Mouse (Mus musculus) spleen, adult 2 months (tissue): ENCODE data around the gene Nxpe2.

Experiments
- CTCF ChIP-seq: fragments of 200-500 bp; IDR thresholded peaks from 2 replicates; pipeline ENCODE4 v1.5.1; 2011; ENCODE audit warnings: mild to moderate bottlenecking, inconsistent platforms; ENCODE audit not compliant: insufficient read depth, insufficient read length, insufficient replicate concordance; ENCODE audit errors: extremely low read depth
- POLR2A ChIP-seq: fragments of 200-500 bp; IDR thresholded peaks from 2 replicates; pipeline ENCODE4 v1.6.1; 2011; ENCODE audit warnings: low read depth, low read length, inconsistent platforms

DNA sequence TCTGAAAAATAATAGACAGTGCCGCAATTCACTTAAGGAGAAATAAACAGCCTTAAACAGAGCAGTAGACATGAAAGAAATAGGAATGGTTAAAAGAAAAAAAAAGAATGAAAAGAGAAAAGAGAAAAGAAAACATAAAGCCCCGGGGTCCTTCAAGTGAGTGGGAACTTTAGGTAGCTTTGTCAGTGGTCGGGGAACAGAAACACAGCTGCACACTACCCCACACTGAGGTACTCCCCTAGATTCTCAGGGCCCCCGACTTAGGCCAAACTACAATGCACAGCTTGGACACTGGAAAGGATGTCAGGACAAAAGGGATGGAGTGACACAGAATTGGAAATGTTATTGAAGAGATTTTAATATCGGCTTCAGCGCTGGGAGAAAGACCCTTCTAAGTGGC is 9.5 kb upstream of the Nxpe2 start:
- TF ChIP-seq POLR2A (no peak), CTCF (no peak)
